Mouse (Mus musculus) B cell, adult (primary cell): Measurements from ENCODE around the gene Wnt2b. TPM values are rescaled to one million over a fixed set of nuclear protein-coding genes. Genes with fewer than 3 reads are reported as not detected.

Experiments
- total RNA-seq: library from RNA; stranded (reverse); gene quantifications from 4 replicates; pipeline ENCODE4 v1.2.4, GENCODE M21; 2023; ENCODE audit not compliant: inconsistent age

Gene Wnt2b
- 0.22 TPM in 1 of 4 replicates, not detected in the others for total RNA-seq

DNA sequence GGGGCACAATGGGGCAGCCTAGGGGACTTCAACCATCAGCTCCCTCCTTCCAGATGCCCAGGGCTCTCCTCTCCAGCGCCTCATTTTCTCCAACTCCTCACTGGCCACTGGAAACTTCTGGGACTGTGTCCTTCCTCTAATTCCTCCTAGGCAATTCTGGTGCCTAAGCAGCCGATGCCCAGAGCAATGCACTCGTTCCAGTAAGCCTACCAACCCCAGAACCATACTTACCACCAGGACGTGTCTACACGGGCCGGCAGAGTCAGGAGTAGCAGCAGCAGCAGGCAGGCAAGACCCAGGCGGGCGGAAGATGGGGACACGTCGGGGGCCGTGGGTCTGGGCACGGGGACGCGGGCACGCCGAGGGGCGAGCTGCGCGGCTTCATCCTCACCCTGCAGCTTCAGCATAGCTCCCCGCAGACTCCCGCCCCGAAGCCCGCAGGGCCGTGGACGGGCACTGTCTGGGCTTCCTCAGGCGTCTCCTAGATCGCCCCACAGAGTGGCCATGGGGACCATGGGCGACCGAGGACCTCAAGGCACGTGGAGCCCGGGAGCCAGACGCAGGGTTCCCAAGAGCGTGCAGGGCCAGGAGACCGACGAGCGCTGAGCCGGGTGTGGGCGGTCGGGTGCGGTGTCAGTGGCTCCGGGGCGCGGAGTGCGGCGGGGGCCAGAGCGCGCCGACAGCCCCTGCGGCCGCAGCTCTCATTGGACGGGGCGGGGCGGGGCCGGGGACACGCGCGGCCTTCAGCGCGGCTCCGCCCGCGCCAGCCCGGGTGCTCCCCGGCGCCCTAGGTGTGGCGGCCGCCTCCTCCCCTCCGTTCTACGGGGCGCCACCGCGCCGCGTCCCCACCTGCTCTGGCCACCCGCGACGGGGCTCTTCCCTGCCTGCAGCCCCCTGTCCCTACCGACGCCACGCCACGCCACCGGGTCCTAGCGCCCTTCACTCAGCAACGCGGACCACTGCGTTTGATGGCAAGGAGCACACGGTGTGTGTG is at the start of gene Wnt2b:
Wnt2b (minus strand) TSS at position 856 of the 994 bp plus-strand sequence.

Other genes with a start within 250 kb of the Wnt2b start
- gene Ppm1j, start 180.9 kb downstream of the Wnt2b start, total RNA-seq = 0.29 to 0.39 TPM in 2 of 4 replicates, not detected in the others
- not detected in 4 replicates for gene Fam19a3, start 180.1 kb downstream of the Wnt2b start, total RNA-seq
- gene Rhoc, start 173.5 kb downstream of the Wnt2b start, total RNA-seq = 0.81 to 2.8 TPM (median 0.86 TPM) in 3 of 4 replicates, not detected in the other
- gene Mov10, start 143.4 kb downstream of the Wnt2b start, total RNA-seq = 22.7 to 31.9 TPM (median 27.0 TPM) in 4 replicates
- 18.8 to 21.5 TPM (median 20.2 TPM) in 4 replicates for gene St7l, start 97.9 kb downstream of the Wnt2b start, total RNA-seq
- gene Capza1, start 97.4 kb downstream of the Wnt2b start, total RNA-seq = 126 to 172 TPM (median 163 TPM) in 4 replicates
- 0.26 to 0.58 TPM (median 0.33 TPM) in 3 of 4 replicates, not detected in the other for gene Cttnbp2nl, start 91.2 kb upstream of the Wnt2b start, total RNA-seq
- not detected in 4 replicates for gene 4930564D02Rik, start 104.9 kb upstream of the Wnt2b start, total RNA-seq